Mouse (Mus musculus) thymus, postnatal 4 days (tissue): ENCODE results near the gene Cldn4.
"Not testable (repeated sequence)": the region's sequence is repeated elsewhere in the genome, so short reads cannot be mapped to it uniquely, and the experiment has no call there.

Source experiments
- DNase-seq: peaks from one replicate; pipeline ENCODE4 v3.0.0; 2021

Gene Cldn4

DNA sequence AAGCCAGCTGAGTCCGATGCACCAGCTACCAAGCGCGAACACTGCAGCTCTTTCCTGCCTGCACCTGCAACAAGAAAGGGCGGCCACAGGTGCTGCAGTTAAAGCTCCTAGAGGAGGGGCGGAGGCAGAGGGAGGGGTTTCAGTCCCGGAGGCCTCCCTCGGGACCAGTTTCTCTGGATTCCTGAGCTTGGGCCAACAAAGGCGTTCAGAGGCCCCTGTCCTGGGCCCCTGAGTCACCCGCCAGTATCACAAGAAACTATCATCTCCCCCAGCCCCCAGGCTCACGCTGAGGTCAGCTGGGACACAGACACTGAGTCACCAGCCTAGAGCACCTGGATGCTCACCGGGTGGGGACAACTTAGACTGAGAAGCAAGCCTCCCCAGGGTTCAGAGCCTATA, at the start of gene Cldn4:
TSS of gene Cldn4 (minus strand) at position 78 of the 399 bp plus-strand sequence.
- peak; percentile 83 for DNase-seq

DNA sequence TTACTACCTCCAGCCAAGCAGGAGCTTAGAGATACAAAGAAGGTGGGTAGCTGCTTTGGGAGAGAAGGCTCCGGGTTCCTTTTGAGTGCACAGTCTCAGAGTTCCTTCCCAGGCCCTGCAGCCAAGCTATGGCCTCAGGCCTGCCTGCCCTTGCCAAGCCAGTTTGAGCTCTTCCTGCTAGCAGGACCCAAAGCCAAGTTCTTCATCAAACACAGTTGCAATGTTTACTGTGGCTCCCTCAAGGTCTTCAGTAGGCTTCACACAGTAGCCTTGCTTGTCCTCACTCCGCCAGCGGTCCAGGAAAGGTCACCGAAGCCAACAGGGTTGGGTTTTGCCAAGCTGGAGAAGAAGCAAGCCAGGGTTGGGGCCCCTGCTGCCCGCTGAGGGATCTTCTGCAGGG, 45.8 kb upstream of the Cldn4 start:
- no peak for DNase-seq

DNA sequence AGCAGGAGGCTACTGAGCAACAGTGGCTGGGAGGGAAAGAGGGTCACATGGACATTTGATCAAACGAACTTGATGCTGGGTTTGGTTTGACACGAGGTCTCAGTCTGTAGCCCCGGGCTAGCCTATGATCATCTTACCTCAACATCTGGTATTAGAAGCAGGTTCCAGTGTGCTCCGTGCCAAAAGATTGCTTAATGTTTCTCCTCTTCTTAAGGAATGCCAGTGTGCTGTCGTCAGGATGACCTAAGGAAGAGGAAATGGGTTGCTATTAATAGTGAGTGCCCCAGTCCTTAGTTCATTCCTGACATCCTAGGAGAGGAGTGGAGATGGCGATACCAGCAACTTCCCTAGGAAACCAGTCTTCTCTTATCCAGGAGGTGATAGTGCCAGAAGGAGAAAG, 43.0 kb upstream of the Cldn4 start:
- no peak for DNase-seq

DNA sequence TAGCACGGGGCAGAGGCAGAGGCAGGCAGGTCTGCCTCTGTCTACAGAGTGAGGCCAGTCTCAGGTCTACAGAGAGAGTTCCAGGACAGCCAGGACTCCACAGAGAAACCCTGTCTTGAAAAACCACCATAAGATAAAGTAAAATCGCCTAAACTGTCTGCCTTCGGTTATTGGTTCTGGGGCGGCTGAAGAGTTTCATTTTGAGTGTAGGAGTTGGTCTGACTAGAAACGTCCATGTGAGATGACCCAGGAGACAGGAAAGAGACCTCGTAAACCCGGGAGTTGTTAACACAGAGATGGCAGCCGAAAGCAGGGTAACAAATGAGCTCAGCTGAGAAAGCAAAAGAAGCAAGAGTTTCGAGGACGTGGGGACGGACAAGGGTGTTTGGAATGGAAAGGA, 42.4 kb upstream of the Cldn4 start:
- DNase-seq: no peak

DNA sequence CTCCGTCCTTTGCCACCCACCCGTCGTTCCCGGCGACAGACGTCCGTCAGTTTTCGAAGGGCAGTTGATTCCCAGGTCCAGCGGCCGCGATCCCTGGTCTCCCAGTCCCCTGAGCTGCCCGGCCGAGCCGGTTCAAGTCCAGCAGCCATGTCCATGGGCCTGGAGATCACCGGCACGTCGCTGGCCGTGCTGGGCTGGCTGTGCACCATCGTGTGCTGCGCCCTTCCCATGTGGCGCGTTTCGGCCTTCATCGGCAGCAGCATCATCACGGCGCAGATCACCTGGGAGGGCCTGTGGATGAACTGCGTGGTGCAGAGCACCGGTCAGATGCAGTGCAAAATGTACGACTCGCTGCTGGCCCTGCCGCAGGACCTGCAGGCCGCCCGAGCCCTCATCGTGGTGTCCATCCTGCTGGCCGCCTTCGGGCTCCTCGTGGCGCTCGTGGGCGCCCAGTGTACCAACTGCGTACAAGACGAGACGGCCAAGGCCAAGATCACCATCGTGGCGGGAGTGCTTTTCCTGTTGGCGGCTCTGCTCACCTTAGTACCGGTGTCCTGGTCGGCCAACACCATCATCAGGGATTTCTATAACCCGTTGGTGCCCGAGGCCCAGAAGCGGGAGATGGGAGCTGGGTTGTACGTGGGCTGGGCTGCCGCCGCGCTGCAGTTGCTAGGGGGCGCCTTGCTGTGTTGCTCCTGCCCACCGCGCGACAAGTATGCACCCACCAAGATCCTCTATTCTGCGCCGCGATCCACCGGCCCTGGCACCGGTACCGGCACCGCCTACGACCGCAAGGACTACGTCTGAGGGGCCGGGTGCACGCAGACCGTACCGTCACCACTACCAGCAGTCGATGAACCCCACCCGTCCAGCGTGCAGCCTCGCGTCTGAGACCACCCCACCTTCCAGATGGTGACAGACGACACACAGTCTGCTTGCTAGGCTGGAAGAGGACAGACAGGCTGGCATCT, 39.8 kb upstream of the Cldn4 start:
- no peak for DNase-seq

DNA sequence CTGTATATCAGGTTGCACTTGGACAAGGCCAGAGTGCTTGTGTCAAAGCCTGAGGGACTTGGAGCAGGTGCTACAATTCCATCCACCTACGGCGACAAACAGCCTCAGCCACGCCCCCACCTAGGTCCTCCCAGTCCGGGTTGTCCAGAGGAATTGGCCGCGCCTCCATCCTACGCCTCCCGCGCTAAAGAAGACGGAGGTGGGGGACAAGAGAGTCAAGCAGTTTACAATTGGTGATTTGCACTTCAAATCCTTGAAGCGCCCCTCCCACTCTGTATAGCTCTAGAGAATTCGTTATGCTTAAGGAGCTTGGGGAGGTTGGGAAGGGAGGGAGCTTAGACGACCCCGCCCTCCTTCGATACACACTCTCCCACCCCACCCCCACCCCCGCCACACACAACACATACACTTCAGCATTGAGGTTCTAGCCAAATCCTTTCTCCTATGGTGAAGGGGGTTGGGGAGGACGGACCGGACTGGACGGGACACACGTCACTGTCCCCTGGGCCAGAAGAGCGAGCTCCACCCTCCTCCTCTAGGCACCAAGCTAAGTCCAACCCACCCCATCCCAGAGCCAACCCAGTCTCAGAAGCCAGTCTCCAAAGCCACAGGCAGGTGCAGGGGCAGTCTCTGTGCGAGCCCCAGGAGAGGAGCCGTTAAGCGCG, 39.0 kb upstream of the Cldn4 start, which contains the start of gene Cldn3:
TSS of gene Cldn3 (plus strand) at position 582 of the 665 bp plus-strand sequence.
- DNase-seq: no peak

DNA sequence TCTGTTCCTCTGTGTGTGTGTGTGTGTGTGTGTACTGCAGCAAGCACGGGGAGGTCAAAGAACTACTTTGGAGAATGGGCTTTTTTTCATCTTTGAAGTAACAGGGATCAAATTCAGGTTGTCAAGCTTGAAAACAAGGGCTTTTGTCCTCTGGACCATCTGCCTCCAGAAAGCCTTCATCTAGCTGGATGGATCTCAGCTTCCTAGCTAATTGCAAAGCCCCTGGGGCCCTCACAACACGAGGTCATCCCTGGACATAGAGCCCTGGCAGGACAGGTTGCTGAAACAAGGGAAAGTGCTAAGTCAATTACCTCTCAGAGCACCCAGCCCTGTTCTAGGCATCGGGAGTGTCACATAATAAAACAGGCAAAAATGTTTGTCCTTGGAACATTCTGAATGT, 37.0 kb upstream of the Cldn4 start:
- no peak for DNase-seq

DNA sequence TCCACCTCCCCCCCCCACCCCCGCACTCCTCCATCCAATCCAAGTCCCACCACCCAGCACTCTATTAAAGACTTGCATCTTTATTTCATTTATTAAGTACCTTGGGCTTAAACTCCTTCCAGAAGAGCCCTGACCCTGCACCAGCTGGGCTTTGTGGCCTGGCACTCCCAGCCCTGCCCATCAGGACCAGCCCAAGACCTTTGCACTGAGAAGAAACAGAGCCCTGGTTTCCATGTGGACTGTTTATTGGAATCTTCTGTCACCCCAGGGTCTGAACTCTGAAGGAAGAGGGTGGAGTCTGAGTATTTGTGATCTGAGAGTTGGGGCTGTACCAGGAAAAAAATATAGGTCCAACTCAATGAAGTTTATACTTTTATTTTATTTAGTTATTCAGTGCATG, 36.4 kb upstream of the Cldn4 start:
- DNase-seq: no peak

DNA sequence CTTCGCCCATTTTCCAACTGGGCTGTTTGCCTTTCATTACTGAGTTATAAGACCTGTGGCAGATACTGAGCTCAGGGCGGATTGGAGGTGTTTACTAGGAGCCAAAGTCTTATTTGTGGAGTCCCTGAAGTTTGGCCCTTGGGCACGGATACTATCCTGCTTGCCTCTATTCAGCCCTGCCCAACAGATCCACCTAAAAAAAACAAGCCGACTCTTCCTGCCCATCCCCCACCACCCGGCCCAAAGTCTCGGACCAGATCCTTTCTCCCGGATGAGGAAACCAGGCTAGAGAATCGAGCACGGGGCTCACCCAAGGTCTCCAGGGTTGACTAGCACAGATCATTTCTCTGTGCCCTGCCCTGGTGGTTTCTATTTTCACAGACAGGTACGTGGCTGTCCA, 34.4 kb upstream of the Cldn4 start:
- DNase-seq: no peak

DNA sequence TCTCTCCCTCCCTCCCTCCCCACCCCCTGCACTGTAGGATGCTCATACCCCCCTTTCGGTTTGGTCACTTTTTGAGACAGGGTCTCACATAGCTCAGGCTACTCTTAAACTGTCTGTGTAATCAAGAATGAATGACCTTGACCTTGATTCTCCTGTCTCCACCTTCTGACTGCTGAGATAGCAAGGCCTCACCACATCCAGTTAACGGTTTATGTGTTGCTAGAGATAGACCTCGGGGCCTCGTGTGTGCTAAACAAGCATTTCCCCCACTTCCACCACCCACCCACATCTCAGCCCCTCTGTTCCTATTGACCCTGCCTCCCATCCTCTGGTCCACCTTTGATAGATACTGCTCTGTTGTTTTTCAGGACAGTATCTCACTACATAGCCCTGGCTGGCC, 31.1 kb upstream of the Cldn4 start:
- no peak for DNase-seq

DNA sequence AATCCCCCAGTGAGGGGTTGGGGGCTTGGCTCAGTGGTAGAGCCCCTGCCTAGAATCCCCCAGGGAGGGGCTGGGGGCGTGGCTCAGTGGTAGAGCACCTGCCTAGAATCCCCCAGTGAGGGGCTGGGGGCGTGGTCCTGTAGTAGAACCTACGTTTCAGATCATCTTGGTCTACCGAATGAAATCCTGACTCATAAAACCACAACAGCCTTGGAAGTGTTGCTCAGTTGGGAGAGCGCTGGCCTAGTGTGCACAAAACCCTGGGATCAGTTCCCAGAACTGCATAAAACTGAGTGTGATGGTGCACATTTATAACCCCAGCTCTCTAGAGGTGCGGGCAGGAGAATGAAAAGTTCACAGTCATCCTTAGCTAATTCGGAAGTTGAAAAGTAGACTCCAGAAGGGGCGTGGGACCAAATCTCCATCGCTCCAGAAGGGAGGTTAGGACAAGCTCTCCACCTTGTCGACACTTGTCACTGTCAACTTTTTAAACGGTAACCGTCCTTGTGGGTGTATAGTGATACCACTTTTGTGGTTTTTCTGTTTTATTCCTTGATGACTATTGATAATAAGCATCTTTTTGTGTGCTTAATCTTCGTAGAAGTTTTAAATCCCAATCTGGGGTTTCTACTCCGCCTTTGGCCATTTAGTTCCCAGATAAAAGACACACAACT, 30.0 kb upstream of the Cldn4 start:
- no peak for DNase-seq

DNA sequence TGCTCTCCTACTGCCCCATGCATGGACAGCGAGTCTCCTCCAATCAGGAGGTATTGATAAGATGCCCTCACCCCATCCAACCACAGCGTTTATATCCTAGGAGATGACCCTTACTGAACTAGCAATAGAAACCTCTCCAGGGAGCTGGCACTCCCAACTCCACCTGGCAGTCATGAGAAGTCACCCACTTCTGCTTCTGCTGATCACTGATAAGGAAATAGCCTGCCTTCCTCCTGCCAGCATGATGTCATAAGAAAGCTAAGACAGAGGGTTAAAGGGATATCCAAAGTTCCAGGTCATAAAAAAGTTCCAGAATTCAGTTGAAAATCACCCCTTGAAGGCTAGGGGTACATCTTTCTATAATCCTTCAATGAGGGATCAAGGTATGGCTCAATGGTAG, 29.4 kb upstream of the Cldn4 start:
- DNase-seq: no peak

DNA sequence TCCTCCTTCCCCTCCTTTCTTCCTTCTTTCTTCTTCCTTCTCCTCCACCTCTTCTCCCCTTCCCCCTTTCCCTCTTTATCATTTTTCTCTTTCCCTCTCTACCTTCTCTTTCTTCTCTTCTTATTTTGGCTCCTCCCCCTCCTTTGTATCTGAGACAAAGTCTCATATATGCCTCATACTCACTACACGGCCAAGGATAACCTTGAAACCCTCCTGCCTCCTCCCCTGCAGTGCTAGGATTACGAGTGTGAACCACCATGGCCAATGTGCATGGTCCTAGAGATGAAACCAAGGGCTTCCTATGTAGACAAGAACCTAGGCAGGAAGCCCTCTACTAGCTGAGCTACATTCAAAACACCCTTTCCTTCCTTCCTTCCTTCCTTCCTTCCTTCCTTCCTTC, 28.2 kb upstream of the Cldn4 start:
- no peak for DNase-seq

DNA sequence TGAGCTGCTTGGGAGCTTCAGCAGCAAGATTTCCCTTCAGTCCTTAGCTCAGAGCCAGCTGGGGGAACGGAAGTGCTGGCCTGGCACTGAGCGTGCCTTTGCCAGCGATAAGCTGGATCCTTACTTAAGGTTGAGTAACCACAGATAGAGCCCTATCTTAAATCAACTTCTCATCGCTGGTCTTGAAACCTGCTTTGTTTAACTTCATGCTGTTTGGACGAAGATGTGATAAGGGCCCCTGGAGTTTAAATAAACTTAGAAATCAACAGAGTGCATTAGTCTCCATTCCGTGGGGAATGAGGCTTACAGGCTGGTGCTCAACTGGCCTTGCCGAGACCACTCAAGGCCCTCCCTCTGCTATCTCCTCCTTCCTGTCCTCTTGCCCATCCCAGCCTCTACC, 27.6 kb upstream of the Cldn4 start:
- no peak for DNase-seq

DNA sequence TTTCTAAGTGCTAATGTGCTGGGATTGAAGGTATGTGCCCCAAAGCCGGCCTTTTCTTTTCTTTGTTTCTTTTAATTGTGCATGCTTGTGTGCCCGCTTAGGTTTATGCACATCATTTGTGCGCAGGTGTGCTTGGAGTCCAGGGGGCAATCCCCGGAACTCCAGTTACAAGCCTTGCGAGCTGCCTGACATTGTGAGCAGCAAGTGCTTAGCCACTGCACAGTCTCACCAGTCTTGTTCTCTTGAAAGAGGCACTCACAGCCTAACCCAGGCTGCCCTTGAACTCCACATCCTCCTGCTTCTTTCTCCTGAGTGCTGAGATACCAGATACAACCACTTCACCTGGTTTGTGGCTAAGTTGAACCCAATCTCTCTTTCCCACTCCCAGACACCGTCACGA, 26.8 kb upstream of the Cldn4 start:
- no peak for DNase-seq

DNA sequence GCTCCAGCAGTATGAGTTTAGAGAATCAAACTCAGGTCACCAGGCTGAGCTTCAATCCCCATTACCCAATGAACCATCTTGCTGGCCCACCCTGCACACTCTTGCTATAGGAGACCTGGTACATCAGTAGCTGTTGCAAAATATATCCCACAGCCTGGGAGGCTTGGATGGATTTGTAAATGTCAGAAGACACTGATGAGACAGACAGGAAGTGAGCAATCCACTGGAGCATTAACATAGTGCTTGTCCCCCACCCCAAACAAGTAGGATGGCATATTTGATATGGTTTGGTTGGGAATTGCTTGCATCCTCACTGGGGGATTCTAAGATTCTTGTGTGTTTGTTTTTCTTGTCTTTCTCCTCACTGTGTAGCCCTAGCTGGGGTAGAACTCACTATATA, 26.3 kb upstream of the Cldn4 start:
- DNase-seq: no peak

DNA sequence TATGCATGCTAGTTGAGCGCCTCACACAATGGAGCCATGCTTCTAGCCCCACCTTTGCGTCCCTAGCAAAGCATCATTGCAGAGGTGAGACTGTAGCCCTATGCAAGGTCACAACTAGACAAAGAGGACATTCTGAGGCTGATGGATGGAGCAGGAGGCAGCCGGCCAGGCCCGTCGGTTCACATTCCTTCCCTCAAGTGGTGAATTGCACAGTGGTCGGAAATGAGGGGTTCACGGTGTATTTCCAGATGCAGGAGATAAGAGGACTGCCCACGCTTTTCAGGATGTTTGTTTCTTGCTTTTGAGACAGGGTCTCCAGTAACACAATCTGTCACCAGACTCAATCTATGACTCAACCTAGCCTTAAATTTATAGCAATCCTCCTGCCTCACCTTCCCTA, 23.9 kb upstream of the Cldn4 start:
- no peak for DNase-seq

DNA sequence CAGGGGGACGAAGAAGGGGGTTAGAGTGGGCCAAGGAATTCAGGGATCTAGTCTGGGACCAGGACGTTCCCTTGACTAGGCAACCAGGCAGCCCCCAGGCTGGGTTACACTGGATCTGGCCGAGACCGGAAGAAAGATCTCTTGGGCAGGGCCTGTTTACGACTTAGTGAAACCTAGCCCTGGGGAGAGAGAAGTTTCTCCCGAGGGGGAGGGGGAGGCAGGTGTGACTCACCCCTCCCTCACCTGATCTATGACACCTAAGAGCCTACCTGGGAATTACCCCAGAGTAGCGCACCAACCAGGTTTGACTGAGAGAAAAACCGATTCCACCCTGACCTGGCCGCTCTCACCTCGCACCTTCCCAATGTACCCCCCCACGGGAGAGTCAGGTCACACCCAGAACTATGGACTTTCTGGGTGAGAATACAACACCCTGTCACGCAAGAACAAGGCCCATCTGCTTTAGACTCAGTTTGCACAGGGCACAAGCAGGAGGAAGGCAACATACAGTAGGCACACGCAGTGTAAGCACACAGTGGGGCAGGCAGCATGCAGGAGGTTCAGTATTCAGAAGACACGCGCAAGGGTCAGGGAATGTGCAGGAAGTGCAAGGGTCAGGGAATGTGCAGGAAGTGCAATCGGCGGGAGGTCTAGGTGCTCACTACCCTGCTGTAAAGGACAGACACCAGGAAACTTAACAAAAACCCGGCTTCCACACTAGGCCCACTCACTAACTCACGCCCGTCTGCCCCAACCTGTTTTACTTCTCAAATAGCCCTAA, 20.6 kb upstream of the Cldn4 start:
- no peak for DNase-seq

DNA sequence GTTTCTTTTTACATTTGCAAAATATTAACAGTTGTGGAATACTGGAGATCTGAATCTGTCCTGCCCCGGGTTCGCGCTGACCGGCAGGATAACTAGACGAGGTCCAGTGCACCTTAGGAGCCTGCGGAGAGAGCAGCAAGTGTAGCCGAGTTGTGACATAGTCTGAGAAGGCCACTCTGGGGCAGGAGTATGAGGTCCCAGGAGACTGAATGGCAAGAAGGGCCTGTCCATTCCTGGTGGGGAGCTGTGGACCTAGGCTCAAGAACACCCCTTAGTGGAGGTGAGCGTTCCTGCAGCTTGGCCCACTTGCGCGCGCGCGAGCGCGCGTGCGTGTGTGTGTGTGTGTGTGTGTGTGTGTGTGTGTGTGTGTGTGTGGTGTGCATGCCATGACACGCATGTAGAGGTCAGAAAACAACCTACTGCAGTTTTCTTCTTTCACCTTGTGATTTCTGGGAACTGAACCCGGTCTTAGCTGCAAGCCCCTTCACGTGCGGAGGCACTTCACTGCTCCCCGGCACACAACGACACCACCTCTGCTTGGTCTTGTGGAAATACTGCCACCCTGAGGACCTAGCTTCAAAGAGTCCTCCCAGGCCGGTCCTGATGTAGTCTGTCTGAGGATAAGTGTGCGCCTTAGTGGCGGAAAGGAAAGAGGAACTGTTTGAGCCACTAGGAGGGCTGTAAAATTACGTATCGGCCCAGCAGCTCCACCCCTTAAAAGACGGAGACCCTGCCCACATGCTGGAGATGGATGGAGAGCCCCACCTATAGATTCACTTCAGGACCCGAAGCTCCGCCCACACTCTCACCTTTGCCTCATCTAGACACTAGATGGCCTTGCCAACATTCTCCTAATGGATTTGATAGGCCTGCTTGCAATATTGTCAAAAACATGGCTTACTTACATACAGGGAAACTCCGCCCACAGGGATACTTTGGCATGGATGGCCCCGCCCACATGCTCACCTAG, 19.4 kb upstream of the Cldn4 start:
- peak; percentile 75 for DNase-seq

DNA sequence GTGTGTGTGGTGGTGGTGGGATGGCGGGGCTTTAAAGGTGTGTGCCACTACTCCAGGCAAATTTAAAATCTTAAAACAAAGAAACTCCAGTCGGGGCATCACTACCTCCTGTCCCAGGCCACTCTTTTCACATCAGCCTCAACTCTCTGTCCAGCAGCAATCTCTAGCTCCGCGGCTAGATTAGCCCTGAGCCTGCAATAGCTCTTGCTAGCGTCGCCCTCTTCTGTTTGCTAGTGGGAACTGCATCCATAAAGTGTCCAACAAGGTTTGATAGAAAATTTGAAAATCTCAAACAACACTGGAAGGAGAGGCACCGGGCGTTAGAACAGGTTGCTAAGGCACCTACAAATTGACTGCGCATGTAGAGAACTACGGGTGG, 18.7 kb upstream of the Cldn4 start:
- peak; percentile 84 for DNase-seq

DNA sequence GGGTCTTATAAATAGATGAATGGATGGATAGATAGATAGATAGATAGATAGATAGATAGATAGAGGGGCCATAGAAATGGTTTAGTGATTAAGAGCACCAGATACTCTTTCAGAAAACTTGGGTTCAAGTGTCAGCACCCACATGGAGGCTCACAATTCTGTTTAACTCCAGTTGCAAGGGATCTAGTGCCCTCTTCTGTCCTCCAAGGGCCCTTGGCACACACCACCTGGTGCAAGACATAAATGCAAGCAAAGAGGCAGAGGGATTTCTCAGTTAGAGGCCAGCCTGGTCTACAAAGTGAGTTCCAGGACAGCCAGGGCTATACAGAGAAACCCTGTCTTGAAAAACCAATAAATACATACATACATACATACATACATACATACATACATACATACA, 17.9 kb upstream of the Cldn4 start:
- DNase-seq: not testable (repeated sequence)

DNA sequence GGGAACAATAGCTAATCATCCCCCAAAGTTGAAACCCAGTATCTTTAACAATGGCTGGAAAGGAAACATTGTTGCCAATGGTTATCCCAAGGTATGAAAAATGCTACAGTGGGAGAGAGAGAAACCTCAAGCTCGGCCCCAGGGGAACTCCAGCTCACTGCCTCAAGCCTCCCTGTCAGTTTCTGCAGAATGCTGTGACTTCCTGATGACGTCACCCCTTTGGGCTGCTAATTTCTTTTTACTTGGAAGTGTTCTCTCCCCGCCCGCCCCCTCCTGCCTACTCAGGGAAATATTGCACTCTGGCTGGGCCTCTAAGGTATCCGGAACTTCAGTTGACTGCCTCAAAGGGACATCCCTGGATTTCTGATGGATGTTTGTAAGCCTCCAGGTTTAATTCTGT, 16.8 kb upstream of the Cldn4 start:
- DNase-seq: no peak
